Mouse (Mus musculus) erythroblast, embryonic 14.5 days (primary cell): ENCODE data around the gene Camk1d. TPM values are rescaled to one million over a fixed set of nuclear protein-coding genes. Genes with fewer than 3 reads are reported as not detected.

ENCODE experiments used
- H3K27me3 ChIP-seq: 2 replicates; pipeline ENCODE4 v1.6.1; 2012; ENCODE audit warnings: inconsistent platforms; ENCODE audit not compliant: control insufficient read depth
- H3K36me3 ChIP-seq: 2 replicates; pipeline ENCODE4 v1.6.1; 2012; ENCODE audit warnings: mild to moderate bottlenecking, inconsistent platforms; ENCODE audit not compliant: control insufficient read depth
- H3K4me1 ChIP-seq: 2 replicates; pipeline ENCODE4 v1.6.1; 2012; ENCODE audit warnings: inconsistent platforms; ENCODE audit not compliant: control insufficient read depth
- H3K4me3 ChIP-seq: replicated peaks from 2 replicates; pipeline ENCODE3; 2012; ENCODE audit warnings: moderate library complexity, mild to moderate bottlenecking, inconsistent platforms
- H3K9me3 ChIP-seq: 2 replicates; pipeline ENCODE4 v1.6.1; 2012; ENCODE audit warnings: low read length, inconsistent platforms, mixed read lengths; ENCODE audit not compliant: control insufficient read depth
- GATA1 ChIP-seq: IDR thresholded peaks from 2 replicates; pipeline ENCODE4 v1.6.1; 2012; ENCODE audit warnings: low read length, inconsistent platforms, mixed read lengths
- TAL1 ChIP-seq: IDR thresholded peaks from 3 replicates; pipeline ENCODE4 v1.6.1; 2012; ENCODE audit warnings: low read length, inconsistent platforms, mixed read lengths
- polyA plus RNA-seq: library from polyadenylated mRNA; stranded (reverse); fragments of >175 nt; gene quantifications from 2 replicates; pipeline ENCODE4 v1.2.3, GENCODE M21; 2012

Gene Camk1d
- polyA plus RNA-seq, 1 experiment: 0.02 TPM

DNA sequence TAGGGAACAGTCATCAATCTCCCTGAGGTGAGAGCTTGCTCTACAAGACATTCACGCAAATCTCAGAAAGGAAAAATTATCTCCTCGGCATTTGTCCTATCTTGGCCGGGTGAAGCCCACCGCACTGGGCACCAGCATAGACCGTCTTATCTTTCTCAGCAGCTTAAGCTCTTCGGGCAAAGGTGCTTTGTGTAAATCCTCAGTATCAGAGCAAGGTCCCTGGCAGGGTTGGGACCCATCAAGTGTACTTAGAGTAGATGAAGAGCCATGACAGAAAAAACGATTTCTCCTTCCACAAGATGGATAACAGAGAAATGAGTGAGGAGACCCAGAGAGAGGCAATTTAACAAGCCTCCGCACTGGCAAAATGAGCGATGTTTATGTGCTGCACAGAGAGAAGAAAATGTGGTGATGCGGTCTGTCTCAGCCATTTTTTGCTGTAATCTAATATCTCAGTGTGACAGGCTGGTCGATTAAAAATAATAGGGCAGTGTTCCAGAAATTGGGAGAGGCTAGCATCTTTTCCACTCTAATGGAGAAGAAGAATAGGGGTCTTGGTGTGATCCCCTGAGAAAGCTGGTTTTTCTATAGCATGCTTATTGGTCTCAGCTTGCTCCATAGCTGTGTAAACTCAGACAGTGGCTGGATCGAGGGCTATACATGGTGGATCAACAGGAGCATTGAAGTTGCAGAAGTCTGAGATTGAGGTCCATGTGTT is 386.6 kb downstream of the Camk1d start:
- H3K4me3 ChIP-seq: no peak overlapping the region
- no peaks in the 10 kb centered on the region for H3K4me1 ChIP-seq
- no peak for TF ChIP-seq GATA1

GRCm38 (mm10) chr2:5324806-5325205 is 389.5 kb downstream of the Camk1d start:
- H3K4me1 ChIP-seq: no peaks in the 10 kb centered on the region
- H3K27me3 ChIP-seq: no peaks in the 10 kb centered on the region
- H3K9me3 ChIP-seq: peaks cover 3% of the 10 kb centered on the region; the same call in 1 of the 2 replicates
- H3K4me3 ChIP-seq: no peak overlapping the region
- no peaks in the 10 kb centered on the region for H3K36me3 ChIP-seq
- no peak for TF ChIP-seq GATA1
- TF ChIP-seq TAL1: no peak

More for the DNA sequence above, 386.6 kb downstream of the Camk1d start:
- no peaks in the 10 kb centered on the region for H3K9me3 ChIP-seq
- H3K36me3 ChIP-seq: no peaks in the 10 kb centered on the region
- H3K27me3 ChIP-seq: no peaks in the 10 kb centered on the region

GRCm38 (mm10) chr2:5321660-5322295 is 392.5 kb downstream of the Camk1d start:
- Histone ChIP-seq H3K4me3 (no peak overlapping the region), H3K9me3 (peaks cover 13% of the 10 kb centered on the region), H3K27me3 (no peaks in the 10 kb centered on the region), H3K4me1 (no peaks in the 10 kb centered on the region), H3K36me3 (no peaks in the 10 kb centered on the region)
- TF ChIP-seq GATA1: no peak

DNA sequence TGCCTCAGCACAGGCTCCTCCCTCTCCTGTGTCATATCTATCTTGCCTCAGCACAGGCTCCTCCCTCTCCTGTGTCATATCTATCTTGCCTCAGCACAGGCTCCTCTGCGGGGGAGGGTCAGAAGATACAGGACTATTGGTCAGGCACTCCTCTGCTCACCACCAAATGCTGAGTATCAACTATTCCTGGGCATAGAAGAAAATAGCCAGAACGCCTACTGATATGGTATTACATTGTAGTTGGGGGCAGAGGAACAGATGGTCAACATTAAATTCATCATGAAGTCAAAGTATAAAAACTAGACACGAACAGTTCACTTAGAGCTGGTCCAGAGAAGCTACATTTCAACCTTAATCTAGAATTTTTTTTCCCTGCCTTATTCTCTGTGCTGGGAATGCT is 395.2 kb downstream of the Camk1d start:
- H3K4me1 ChIP-seq: peaks cover 7% of the 10 kb centered on the region
- no peaks in the 10 kb centered on the region for H3K36me3 ChIP-seq
- TF ChIP-seq TAL1 (no peak), GATA1 (no peak)
- H3K4me3 ChIP-seq: no peak overlapping the region
- no peaks in the 10 kb centered on the region for H3K27me3 ChIP-seq
- peaks cover 13% of the 10 kb centered on the region for H3K9me3 ChIP-seq

GRCm38 (mm10) chr2:5316763-5317162 is 397.6 kb downstream of the Camk1d start:
- peaks cover 13% of the 10 kb centered on the region for H3K9me3 ChIP-seq
- peaks cover 7% of the 10 kb centered on the region for H3K4me1 ChIP-seq
- H3K27me3 ChIP-seq: no peaks in the 10 kb centered on the region
- H3K36me3 ChIP-seq: no peaks in the 10 kb centered on the region
- H3K4me3 ChIP-seq: no peak overlapping the region
- TF ChIP-seq TAL1: no peak
- no peak for TF ChIP-seq GATA1

DNA sequence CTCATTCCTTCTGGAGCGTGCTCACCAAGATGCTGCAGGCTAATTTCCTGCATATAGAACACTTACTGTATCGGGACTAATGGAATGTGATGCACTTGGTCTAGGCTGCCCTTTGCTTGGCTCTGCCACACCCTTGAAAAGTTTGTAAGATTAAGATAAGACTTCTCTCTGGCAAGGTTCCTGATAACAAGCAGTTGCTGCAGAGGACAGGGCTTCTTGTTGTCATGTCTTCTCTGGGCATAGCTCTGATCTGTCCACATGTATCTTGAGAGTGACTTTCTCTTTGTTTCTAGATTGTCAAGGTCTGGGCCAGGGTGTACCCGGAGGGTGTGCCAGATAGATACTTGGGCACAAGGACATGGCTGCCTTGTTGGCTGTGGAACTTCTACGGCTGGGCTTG is 398.1 kb downstream of the Camk1d start:
- Histone ChIP-seq H3K4me1 (peaks cover 7% of the 10 kb centered on the region), H3K27me3 (no peaks in the 10 kb centered on the region), H3K9me3 (peaks cover 12% of the 10 kb centered on the region), H3K36me3 (no peaks in the 10 kb centered on the region), H3K4me3 (no peak overlapping the region)
- TF ChIP-seq TAL1 (no peak), GATA1 (no peak)

DNA sequence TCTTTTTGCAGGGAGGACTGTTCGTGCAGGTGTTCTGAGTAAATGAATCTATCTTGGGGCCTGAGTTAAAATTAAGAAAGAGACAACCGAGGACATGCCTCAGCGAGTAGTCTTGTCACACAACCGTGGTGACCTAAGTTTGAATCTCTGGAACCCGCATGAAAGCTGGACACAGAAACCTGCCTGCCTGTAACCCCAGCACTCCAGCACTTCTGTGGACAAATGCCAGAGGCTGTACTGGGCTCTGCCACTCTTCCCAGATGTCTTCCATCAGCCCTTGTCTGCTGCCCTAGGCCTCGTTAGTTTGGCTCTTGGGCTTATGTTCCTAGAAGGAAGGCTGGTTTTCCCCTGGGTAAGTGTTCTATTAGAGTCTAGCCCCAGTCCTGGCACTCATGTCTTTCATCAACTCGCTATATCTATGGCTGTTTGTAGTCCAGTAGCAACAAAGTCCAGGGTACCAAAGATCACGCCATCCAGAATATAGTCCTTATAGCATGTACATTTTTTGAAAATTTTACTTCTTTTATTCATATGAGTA is 399.0 kb downstream of the Camk1d start:
- Histone ChIP-seq H3K27me3 (no peaks in the 10 kb centered on the region), H3K9me3 (peaks cover 10% of the 10 kb centered on the region), H3K36me3 (no peaks in the 10 kb centered on the region), H3K4me1 (peaks cover 7% of the 10 kb centered on the region), H3K4me3 (no peak overlapping the region)
- no peak for TF ChIP-seq GATA1
- TF ChIP-seq TAL1: no peak

DNA sequence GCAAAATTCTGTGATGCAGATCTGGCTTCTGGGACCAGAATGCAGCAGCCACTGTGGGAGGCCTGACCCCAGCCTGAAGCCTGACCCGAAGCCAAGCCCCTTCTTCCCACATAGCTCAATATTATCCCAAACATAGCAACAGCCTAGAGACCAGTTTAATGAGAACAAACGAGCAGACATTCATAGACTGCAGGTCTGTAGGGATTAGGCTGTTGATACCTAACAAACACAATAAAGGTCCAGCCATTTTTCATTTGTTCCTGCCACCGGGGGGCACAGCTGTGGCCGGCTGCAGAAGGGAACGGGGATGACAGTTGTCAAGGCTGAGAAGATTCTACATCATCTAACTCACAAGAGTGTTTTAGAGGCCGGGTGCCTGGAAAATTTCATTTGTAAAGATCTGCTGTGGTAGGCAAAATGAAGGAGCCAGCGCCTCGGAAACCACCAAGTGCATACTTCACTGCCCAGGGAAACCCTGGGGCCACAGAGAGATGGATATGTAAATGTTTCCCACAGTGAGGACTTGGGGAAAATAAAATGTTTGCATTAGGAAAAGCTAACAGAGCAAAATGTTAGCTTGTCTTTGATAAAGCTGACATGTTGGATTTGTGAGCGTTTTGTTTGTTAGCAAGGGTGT is 399.7 kb downstream of the Camk1d start:
- H3K4me1 ChIP-seq: peaks cover 7% of the 10 kb centered on the region
- no peak for TF ChIP-seq TAL1
- no peak for TF ChIP-seq GATA1
- no peaks in the 10 kb centered on the region for H3K36me3 ChIP-seq
- H3K9me3 ChIP-seq: peaks cover 10% of the 10 kb centered on the region
- no peaks in the 10 kb centered on the region for H3K27me3 ChIP-seq
- no peak overlapping the region for H3K4me3 ChIP-seq

GRCm38 (mm10) chr2:5305156-5305555 is 409.2 kb downstream of the Camk1d start:
- no peak overlapping the region for H3K4me3 ChIP-seq
- no peaks in the 10 kb centered on the region for H3K4me1 ChIP-seq
- no peaks in the 10 kb centered on the region for H3K36me3 ChIP-seq
- TF ChIP-seq TAL1 (no peak), GATA1 (no peak)
- no peaks in the 10 kb centered on the region for H3K9me3 ChIP-seq
- H3K27me3 ChIP-seq: no peaks in the 10 kb centered on the region
